Mouse (Mus musculus) kidney, embryonic 14.5 days (tissue): ENCODE results near the gene Mier3. TPM values are rescaled to one million over a fixed set of nuclear protein-coding genes. Genes with fewer than 3 reads are reported as not detected.

Experiments used
- ATAC-seq: fragments of 200-750 bp; cut with Nextera tagmentation; 2 replicates; pipeline ENCODE4 v1.8.0; 2017; ENCODE audit warnings: moderate number of reproducible peaks, mild to moderate bottlenecking, moderate TSS enrichment, moderate library complexity; ENCODE audit not compliant: low FRiP score, low TSS enrichment
- H3K27ac ChIP-seq: fragments of 300-500 bp; sonication (generic); 2 replicates; pipeline ENCODE4 v1.5.1; 2014; ENCODE audit warnings: low read depth, mild to moderate bottlenecking, low read length, moderate library complexity, mixed read lengths
- H3K27me3 ChIP-seq: fragments of 300-500 bp; sonication (generic); 2 replicates; pipeline ENCODE4 v1.6.1; 2014; ENCODE audit warnings: mild to moderate bottlenecking, low read length; ENCODE audit not compliant: control insufficient read depth, insufficient read depth
- H3K36me3 ChIP-seq: fragments of 300-500 bp; sonication (generic); 2 replicates; pipeline ENCODE4 v1.6.1; 2014; ENCODE audit warnings: low read length, mixed read lengths; ENCODE audit not compliant: control insufficient read depth, insufficient read depth
- H3K4me1 ChIP-seq: fragments of 300-500 bp; sonication (generic); 2 replicates; pipeline ENCODE4 v1.6.1; 2014; ENCODE audit warnings: low read length, mixed read lengths; ENCODE audit not compliant: control insufficient read depth, insufficient read depth
- H3K4me2 ChIP-seq: fragments of 300-500 bp; sonication (generic); replicated peaks from 2 replicates; pipeline ENCODE4 v1.6.1; 2014; ENCODE audit warnings: low read depth, mild to moderate bottlenecking, low read length
- H3K4me3 ChIP-seq: fragments of 300-500 bp; sonication (generic); 2 replicates; pipeline ENCODE4 v1.5.1; 2014; ENCODE audit warnings: mild to moderate bottlenecking, low read length
- H3K9ac ChIP-seq: fragments of 300-500 bp; sonication (generic); 2 replicates; pipeline ENCODE4 v1.6.1; 2014; ENCODE audit warnings: low read depth, mild to moderate bottlenecking, low read length, moderate library complexity
- H3K9me3 ChIP-seq: fragments of 300-500 bp; sonication (generic); 2 replicates; pipeline ENCODE4 v1.6.1; 2016; ENCODE audit warnings: low read length; ENCODE audit not compliant: control insufficient read depth
- WGBS: fragments of 180-500 bp; shearing (Covaris S2); extraction: QIAGEN DNeasy Blood & Tissue Kit; methylation state at CpG from one replicate; pipeline ENCODE4 v1.1.7; 2014; 5-methylcytosine and 5-hydroxymethylcytosine counted together
- polyA plus RNA-seq: library from polyadenylated mRNA; unstranded; fragments of >200 nt; fragmentation: Nextera tagmentation; extraction: Ambion mirVana; gene quantifications from 2 replicates; pipeline ENCODE4 v1.2.1, GENCODE M21; 2014

Gene Mier3
- polyA plus RNA-seq, 1 experiment from 2014 or later: 28.7 TPM

- no peak overlapping the region for H3K4me2 ChIP-seq
- no peak for ATAC-seq
- no peak overlapping the region for H3K9ac ChIP-seq
- H3K4me3 ChIP-seq: no peak overlapping the region
- no peaks in the 10 kb centered on the region for H3K4me1 ChIP-seq
- 89% methylated on average over 6 of the region's 6 CpGs for WGBS
- no peak overlapping the region for H3K27ac ChIP-seq
- H3K27me3 ChIP-seq: no peaks in the 10 kb centered on the region
- H3K36me3 ChIP-seq: peaks cover 98% of the 10 kb centered on the region
- H3K9me3 ChIP-seq: no peaks in the 10 kb centered on the region
Observed at GRCm38 (mm10) chr13:111753321-111753720, 72.5 kb downstream of the Mier3 start.

GRCm38 (mm10) chr13:111755377-111755776, 74.6 kb downstream of the Mier3 start:
- WGBS: 96% methylated on average over 18 of the region's 18 CpGs

GRCm38 (mm10) chr13:111755937-111756336, 75.2 kb downstream of the Mier3 start:
- H3K27ac ChIP-seq: no peak overlapping the region
- H3K36me3 ChIP-seq: peaks cover 96% of the 10 kb centered on the region
- H3K9me3 ChIP-seq: no peaks in the 10 kb centered on the region
- no peaks in the 10 kb centered on the region for H3K4me1 ChIP-seq
- H3K9ac ChIP-seq: no peak overlapping the region
- H3K4me2 ChIP-seq: no peak overlapping the region
- 97% methylated on average over 15 of the region's 15 CpGs for WGBS
- no peaks in the 10 kb centered on the region for H3K27me3 ChIP-seq
- H3K4me3 ChIP-seq: no peak overlapping the region
- ATAC-seq: no peak

More at GRCm38 (mm10) chr13:111755377-111755776, 74.6 kb downstream of the Mier3 start:
- Histone ChIP-seq H3K27ac (no peak overlapping the region), H3K36me3 (peaks cover 96% of the 10 kb centered on the region), H3K4me2 (no peak overlapping the region), H3K9ac (no peak overlapping the region), H3K4me1 (no peaks in the 10 kb centered on the region), H3K9me3 (no peaks in the 10 kb centered on the region), H3K4me3 (no peak overlapping the region), H3K27me3 (no peaks in the 10 kb centered on the region)
- ATAC-seq: no peak

GRCm38 (mm10) chr13:111756986-111757385, 76.2 kb downstream of the Mier3 start:
- Histone ChIP-seq H3K4me2 (no peak overlapping the region), H3K27ac (no peak overlapping the region), H3K27me3 (no peaks in the 10 kb centered on the region), H3K4me1 (no peaks in the 10 kb centered on the region), H3K36me3 (peaks cover 95% of the 10 kb centered on the region), H3K4me3 (no peak overlapping the region), H3K9me3 (no peaks in the 10 kb centered on the region), H3K9ac (no peak overlapping the region)
- WGBS: 88% methylated on average over 6 of the region's 6 CpGs
- ATAC-seq: no peak

GRCm38 (mm10) chr13:111762526-111762925, 81.7 kb downstream of the Mier3 start:
- Histone ChIP-seq H3K4me2 (no peak overlapping the region), H3K4me1 (no peaks in the 10 kb centered on the region), H3K27ac (no peak overlapping the region), H3K9me3 (no peaks in the 10 kb centered on the region), H3K36me3 (peaks cover 93% of the 10 kb centered on the region), H3K27me3 (no peaks in the 10 kb centered on the region), H3K9ac (no peak overlapping the region), H3K4me3 (no peak overlapping the region)
- 93% methylated on average over 12 of the region's 12 CpGs for WGBS
- ATAC-seq: no peak

Other genes starting within 250 kb of the Mier3 start
- 72.7 and 96.3 TPM in 2 replicates for gene Gpbp1, start 190.9 kb upstream of the Mier3 start, polyA plus RNA-seq
- not detected in 2 replicates for gene Gm49496, start 131.0 kb upstream of the Mier3 start, polyA plus RNA-seq
- not detected in 2 replicates for gene Gm10198, start 88.2 kb upstream of the Mier3 start, polyA plus RNA-seq
- gene Map3k1, start 128.0 kb downstream of the Mier3 start, polyA plus RNA-seq: 32.9 and 38.4 TPM in 2 replicates